Mouse (Mus musculus): Measurements from ENCODE around the gene Rnf126. TPM values are rescaled to one million over a fixed set of nuclear protein-coding genes. Genes with fewer than 3 reads are reported as not detected.

The Rnf126 gene
- polyA plus RNA-seq (2016; fragmentation: Nextera tagmentation; extraction: Ambion mirVana): 124 and 136 TPM in 2 replicates

- H3K27me3 ChIP-seq (ENCODE audit: insufficient read depth, poor library complexity, severe bottlenecking): peaks cover 10% of the 10 kb centered on the region; the same call in 1 of the 2 replicates
- no peaks in the 10 kb centered on the region for H3K9me3 ChIP-seq
- H3K36me3 ChIP-seq: peaks cover 28% of the 10 kb centered on the region
- peak within 1 kb of the TSS; percentile 95 for H3K27ac ChIP-seq
- DNase-seq (ENCODE audit: low spot score): peak; percentile 100
- H3K4me3 ChIP-seq: peak within 1 kb of the TSS; percentile 73
- WGBS: under 1% methylated on average over 101 of the region's 101 CpGs
- H3K4me1 ChIP-seq (replicated peaks): peaks cover 61% of the 10 kb centered on the region
Measured at GRCm38 (mm10) chr10:79766508-79767325, at the start of gene Rnf126. Gene Rnf126 (minus strand): TSS chr10:79766952.

GRCm38 (mm10) chr10:79815671-79816494 is 49.1 kb upstream of the Rnf126 start:
- H3K27ac ChIP-seq: no peak overlapping the region
- H3K4me3 ChIP-seq: no peak overlapping the region
- peaks cover 21% of the 10 kb centered on the region for H3K4me1 ChIP-seq (replicated peaks)
- no peaks in the 10 kb centered on the region for H3K27me3 ChIP-seq (ENCODE audit: insufficient read depth, poor library complexity, severe bottlenecking)
- WGBS: 88% methylated on average over 12 of the region's 12 CpGs
- peaks cover 92% of the 10 kb centered on the region for H3K36me3 ChIP-seq
- DNase-seq (ENCODE audit: low spot score): no peak
- no peaks in the 10 kb centered on the region for H3K9me3 ChIP-seq

GRCm38 (mm10) chr10:79814271-79814842 is 47.6 kb upstream of the Rnf126 start:
- no peaks in the 10 kb centered on the region for H3K9me3 ChIP-seq
- peaks cover 90% of the 10 kb centered on the region for H3K36me3 ChIP-seq
- H3K27ac ChIP-seq: no peak overlapping the region
- no peak for DNase-seq (ENCODE audit: low spot score)
- H3K4me1 ChIP-seq (replicated peaks): peaks cover 15% of the 10 kb centered on the region
- no peak overlapping the region for H3K4me3 ChIP-seq
- WGBS: 89% methylated on average over 5 of the region's 5 CpGs
- no peaks in the 10 kb centered on the region for H3K27me3 ChIP-seq (ENCODE audit: insufficient read depth, poor library complexity, severe bottlenecking)

GRCm38 (mm10) chr10:79811736-79812637 is 45.2 kb upstream of the Rnf126 start:
- peaks cover 93% of the 10 kb centered on the region for H3K36me3 ChIP-seq
- 29% methylated on average over 15 of the region's 15 CpGs for WGBS
- H3K4me1 ChIP-seq (replicated peaks): peaks cover 17% of the 10 kb centered on the region
- H3K27me3 ChIP-seq (ENCODE audit: insufficient read depth, poor library complexity, severe bottlenecking): no peaks in the 10 kb centered on the region
- peak overlapping the region; percentile 64; the same call in 1 of the 2 replicates for H3K27ac ChIP-seq
- H3K4me3 ChIP-seq: 0 out of 2 replicates have a peak overlapping the region, but pooled peaks have one; percentile 0
- peak; percentile 87 for DNase-seq (ENCODE audit: low spot score)
- no peaks in the 10 kb centered on the region for H3K9me3 ChIP-seq

GRCm38 (mm10) chr10:79808728-79809127 is 42.0 kb upstream of the Rnf126 start:
- peaks cover 50% of the 10 kb centered on the region for H3K4me1 ChIP-seq (replicated peaks)
- no peaks in the 10 kb centered on the region for H3K27me3 ChIP-seq (ENCODE audit: insufficient read depth, poor library complexity, severe bottlenecking)
- WGBS: 90% methylated on average over 11 of the region's 11 CpGs
- peak overlapping the region; percentile 45; the same call in 1 of the 2 replicates for H3K27ac ChIP-seq
- H3K36me3 ChIP-seq: peaks cover 68% of the 10 kb centered on the region
- no peak overlapping the region for H3K4me3 ChIP-seq
- H3K9me3 ChIP-seq: no peaks in the 10 kb centered on the region
- no peak for DNase-seq (ENCODE audit: low spot score)

GRCm38 (mm10) chr10:79807826-79808225 is 41.1 kb upstream of the Rnf126 start:
- Histone ChIP-seq H3K27ac (peak overlapping the region; percentile 75), H3K4me1 (replicated peaks) (peaks cover 59% of the 10 kb centered on the region), H3K9me3 (no peaks in the 10 kb centered on the region), H3K27me3 (ENCODE audit: insufficient read depth, poor library complexity, severe bottlenecking) (no peaks in the 10 kb centered on the region), H3K36me3 (peaks cover 63% of the 10 kb centered on the region), H3K4me3 (no peak overlapping the region)
- DNase-seq (ENCODE audit: low spot score): no peak
- 71% methylated on average over 11 of the region's 11 CpGs for WGBS

- H3K9me3 ChIP-seq: no peaks in the 10 kb centered on the region
- H3K4me1 ChIP-seq (replicated peaks): peaks cover 67% of the 10 kb centered on the region
- H3K27me3 ChIP-seq (ENCODE audit: insufficient read depth, poor library complexity, severe bottlenecking): no peaks in the 10 kb centered on the region
- DNase-seq (ENCODE audit: low spot score): no peak
- peak overlapping the region; percentile 12; the same call in 1 of the 2 replicates for H3K4me3 ChIP-seq
- H3K27ac ChIP-seq: peak overlapping the region; percentile 60
- H3K36me3 ChIP-seq: peaks cover 55% of the 10 kb centered on the region
- WGBS: 84% methylated on average over 10 of the region's 10 CpGs
Measured at GRCm38 (mm10) chr10:79806972-79807371, 40.2 kb upstream of the Rnf126 start.

- Histone ChIP-seq H3K9me3 (no peaks in the 10 kb centered on the region), H3K4me3 (no peak overlapping the region), H3K4me1 (replicated peaks) (peaks cover 70% of the 10 kb centered on the region), H3K36me3 (peaks cover 48% of the 10 kb centered on the region), H3K27ac (peak overlapping the region; percentile 91), H3K27me3 (ENCODE audit: insufficient read depth, poor library complexity, severe bottlenecking) (no peaks in the 10 kb centered on the region)
- WGBS: 86% methylated on average over 9 of the region's 9 CpGs
- no peak for DNase-seq (ENCODE audit: low spot score)
Measured at GRCm38 (mm10) chr10:79806331-79806730, 39.6 kb upstream of the Rnf126 start.

GRCm38 (mm10) chr10:79805636-79806035 is 38.9 kb upstream of the Rnf126 start:
- Histone ChIP-seq H3K4me3 (no peak overlapping the region; the same call in 1 of the 2 replicates), H3K27me3 (ENCODE audit: insufficient read depth, poor library complexity, severe bottlenecking) (no peaks in the 10 kb centered on the region)

GRCm38 (mm10) chr10:79803716-79804323 is 37.1 kb upstream of the Rnf126 start:
- WGBS: 5% methylated on average over 29 of the region's 29 CpGs
- Histone ChIP-seq H3K9me3 (no peaks in the 10 kb centered on the region), H3K36me3 (peaks cover 44% of the 10 kb centered on the region), H3K4me1 (replicated peaks) (peaks cover 82% of the 10 kb centered on the region), H3K4me3 (peak overlapping the region; percentile 39), H3K27me3 (ENCODE audit: insufficient read depth, poor library complexity, severe bottlenecking) (no peaks in the 10 kb centered on the region), H3K27ac (peak overlapping the region; percentile 91)
- peak; percentile 93 for DNase-seq (ENCODE audit: low spot score)

More at GRCm38 (mm10) chr10:79805636-79806035, 38.9 kb upstream of the Rnf126 start:
- peak overlapping the region; percentile 91 for H3K27ac ChIP-seq
- no peak for DNase-seq (ENCODE audit: low spot score)
- 70% methylated on average over 11 of the region's 11 CpGs for WGBS
- peaks cover 46% of the 10 kb centered on the region for H3K36me3 ChIP-seq
- peaks cover 75% of the 10 kb centered on the region for H3K4me1 ChIP-seq (replicated peaks)
- no peaks in the 10 kb centered on the region for H3K9me3 ChIP-seq

- WGBS: 38% methylated on average over 11 of the region's 11 CpGs
- peaks cover 33% of the 10 kb centered on the region for H3K36me3 ChIP-seq
- peak; percentile 48 for DNase-seq (ENCODE audit: low spot score)
- H3K4me1 ChIP-seq (replicated peaks): peaks cover 83% of the 10 kb centered on the region
- H3K27ac ChIP-seq: peak overlapping the region; percentile 91
- no peaks in the 10 kb centered on the region for H3K9me3 ChIP-seq
- H3K27me3 ChIP-seq (ENCODE audit: insufficient read depth, poor library complexity, severe bottlenecking): no peaks in the 10 kb centered on the region
- peak overlapping the region; percentile 33 for H3K4me3 ChIP-seq
Measured at GRCm38 (mm10) chr10:79802331-79802971, 35.7 kb upstream of the Rnf126 start.
